Mouse (Mus musculus): ENCODE measurements around the gene Smarca2.

- no peak for TF ChIP-seq CTCF (IDR thresholded peaks at IDR 0.05; ENCODE audit: control insufficient read depth, insufficient read depth, insufficient read length)
- TF ChIP-seq MYOD1 (IDR thresholded peaks at IDR 0.05; ENCODE audit: control insufficient read depth, insufficient read length, low read depth) = no peak
- TF ChIP-seq USF1 (IDR thresholded peaks at IDR 0.05; ENCODE audit: low read depth) = no peak
- no peak for TF ChIP-seq MAX (IDR thresholded peaks at IDR 0.05)
- no peak for TF ChIP-seq MYOG (IDR thresholded peaks at IDR 0.05; ENCODE audit: control insufficient read depth, extremely low read depth, insufficient read length)
Observed at GRCm38 (mm10) chr19:26675917-26676316, 71.1 kb downstream of the Smarca2 start.
